Mouse (Mus musculus) megakaryocyte progenitor cell, adult 5-6 weeks (primary cell): ENCODE data around the gene Csmd2. TPM values are rescaled to one million over a fixed set of nuclear protein-coding genes. Genes with fewer than 3 reads are reported as not detected.

ENCODE experiments used
- ATAC-seq: replicated peaks from 2 replicates; pipeline ENCODE4 v1.8.0; 2016; ENCODE audit warnings: mild to moderate bottlenecking, moderate TSS enrichment, inconsistent platforms; ENCODE audit not compliant: poor library complexity
- total RNA-seq, 2 experiments: library from RNA; stranded (forward) in 1 of 2; stranded (reverse) in 1 of 2; fragments of 157-497, 149-512 nt in 1 of 2; fragments of 200-1000 nt in 1 of 2; gene quantifications; 2 replicates each; pipeline versions ENCODE4 v1.2.3 to v1.2.4; 2015 to 2017

The Csmd2 gene
- total RNA-seq, 2 experiments from 2014 or later: not detected

DNA sequence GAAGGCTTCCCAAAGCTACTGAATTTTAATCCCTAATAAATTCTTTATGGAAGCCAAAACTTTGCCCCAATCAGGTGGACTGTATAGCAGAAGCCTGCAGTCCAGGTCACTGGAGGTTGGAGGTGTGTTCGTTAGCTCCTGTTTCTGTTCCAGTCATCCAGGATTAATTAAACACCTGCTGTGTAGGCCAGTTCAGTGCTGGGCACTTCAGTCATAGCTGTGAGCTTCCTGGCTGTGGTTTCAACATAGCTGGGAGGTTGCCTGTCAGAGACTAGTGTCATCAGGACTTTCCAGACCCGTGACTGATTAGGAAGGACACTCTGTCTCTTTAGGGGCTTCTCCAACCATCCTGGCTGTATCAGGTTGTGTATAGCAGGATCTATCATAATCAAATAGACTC lies 337.9 kb downstream of the Csmd2 start:
- no peak for ATAC-seq

DNA sequence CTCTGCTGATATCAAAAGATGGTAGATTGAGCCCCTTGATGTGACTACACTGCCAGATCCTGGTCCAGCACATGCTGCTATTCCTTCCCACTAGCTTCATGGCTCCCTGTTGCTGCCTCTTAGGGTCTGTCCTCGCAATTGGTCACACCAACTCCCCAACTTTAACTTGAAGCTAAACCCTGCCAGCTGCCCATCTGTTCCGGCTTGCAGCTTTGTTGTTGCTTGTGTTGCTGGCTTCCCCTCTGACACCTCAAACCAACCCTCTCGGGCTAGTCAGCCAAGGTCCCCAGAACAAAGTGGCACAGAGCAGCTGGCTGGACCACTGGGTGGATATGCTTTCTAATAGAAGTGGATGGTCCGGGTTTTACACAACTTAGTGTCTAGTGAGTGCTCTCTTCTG lies 339.1 kb downstream of the Csmd2 start:
- no peak for ATAC-seq

DNA sequence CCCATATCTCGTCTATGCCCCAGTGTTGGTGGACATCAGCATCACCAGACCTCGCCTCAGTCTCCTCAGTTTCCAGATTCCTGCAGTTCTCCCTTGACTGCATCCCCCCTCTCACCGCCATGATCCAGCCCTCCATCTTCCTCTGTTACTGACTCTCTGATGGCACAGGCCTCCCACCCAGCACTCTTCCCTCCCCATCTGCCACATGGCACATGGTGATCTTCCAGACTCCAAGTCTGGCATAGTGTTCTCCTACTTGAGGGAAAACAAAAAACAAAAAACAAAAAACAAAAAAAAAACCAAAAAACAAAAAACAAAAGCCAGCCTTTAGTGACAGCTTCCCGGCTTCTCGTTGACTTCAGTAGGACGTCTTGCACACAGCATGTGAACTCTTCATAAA lies 339.8 kb downstream of the Csmd2 start:
- no peak for ATAC-seq

DNA sequence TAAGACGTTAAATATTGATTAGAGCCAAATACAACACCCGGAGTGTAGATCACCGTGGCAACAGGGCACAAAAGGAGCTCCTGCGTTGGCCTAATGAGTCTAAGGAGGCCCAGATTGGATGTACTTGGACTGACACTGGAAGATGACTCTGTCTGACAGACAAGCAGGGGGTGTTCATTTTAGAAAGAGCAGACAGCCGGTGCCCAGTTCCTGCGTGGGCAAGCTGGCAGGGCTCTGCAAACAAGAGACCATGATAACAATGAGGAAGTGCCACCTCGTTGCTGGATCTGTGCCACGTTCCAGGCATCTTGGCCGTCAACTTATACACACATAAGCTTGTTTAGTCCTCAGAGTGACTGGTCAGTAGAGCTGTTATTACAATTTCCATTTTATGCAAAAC lies 342.9 kb downstream of the Csmd2 start:
- ATAC-seq: no peak

DNA sequence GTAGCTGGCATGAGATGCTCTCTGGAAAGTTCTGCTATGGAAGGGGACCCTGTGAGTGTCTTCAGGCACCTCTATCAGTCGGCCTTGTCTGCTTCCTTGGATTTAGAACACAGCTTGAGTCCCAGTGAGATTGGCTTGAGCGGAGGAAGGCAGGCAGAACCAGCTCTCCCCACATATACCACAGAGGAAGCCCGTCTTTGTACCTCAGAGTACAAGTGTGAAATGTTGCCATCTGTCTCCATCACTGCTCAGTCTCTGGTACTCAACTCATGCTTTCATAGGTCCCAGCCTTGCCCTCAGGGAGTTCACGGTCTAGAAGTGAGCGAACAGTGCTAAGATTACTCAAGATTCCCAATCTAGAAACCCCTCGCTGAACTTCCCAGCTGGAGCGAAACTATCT lies 352.8 kb downstream of the Csmd2 start:
- ATAC-seq: no peak

DNA sequence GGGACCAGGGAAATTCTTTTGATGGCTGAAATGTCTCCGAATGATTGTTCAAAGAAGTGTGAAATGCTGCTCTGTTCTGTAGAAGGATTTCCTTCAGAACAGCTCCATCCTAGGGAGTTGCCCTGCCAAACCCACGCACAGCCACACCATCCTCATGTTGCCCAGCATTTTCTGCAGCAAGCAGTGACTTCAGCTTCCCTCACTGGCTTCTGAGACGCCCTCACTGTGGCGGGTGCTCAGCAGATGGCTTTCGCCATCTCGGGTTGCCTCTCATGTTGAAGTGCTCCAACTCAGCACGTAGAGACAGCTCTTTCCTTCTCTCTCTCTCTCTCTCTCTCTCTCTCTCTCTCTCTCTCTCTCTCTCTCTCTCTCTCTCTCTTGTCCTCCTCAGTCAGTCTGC lies 353.7 kb downstream of the Csmd2 start:
- no peak for ATAC-seq

DNA sequence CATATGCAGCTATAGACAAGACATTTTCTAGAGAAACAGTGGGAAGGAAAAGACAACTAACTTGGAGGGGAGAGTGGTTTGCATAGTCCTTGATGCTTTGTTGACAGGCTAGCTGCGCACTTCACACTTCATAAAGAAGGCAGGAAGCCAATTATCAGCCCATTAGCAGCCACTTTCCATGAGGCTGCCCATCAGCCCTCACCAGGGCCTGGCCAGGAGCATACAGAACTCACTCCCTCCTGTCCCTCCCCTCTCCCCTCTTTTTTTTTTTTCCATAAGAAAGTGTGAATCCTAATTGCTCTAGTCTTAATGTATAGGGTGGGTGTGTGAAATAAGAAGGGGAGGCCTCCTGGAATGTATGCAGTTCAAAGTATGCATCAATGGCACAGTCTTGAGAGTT lies 354.6 kb downstream of the Csmd2 start:
- no peak for ATAC-seq

DNA sequence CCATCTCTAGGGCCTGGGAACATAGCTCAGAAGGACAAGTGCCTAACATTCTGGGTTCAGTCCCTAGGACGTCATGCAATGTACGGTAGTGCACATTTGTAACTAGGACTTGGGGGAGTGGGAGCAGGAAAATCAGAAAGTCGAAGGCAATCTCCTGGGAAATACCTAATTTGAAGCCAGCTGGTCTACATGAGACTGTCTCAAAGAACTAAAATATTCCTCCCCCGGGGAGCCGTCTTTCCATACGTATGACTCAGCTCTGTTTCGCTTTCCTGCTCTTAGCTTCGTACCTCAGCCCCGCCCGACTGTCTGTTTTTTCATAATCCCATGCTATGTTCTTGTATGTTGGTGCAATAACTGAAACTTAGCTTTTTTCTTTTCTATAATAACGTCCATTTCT lies 371.1 kb downstream of the Csmd2 start:
- no peak for ATAC-seq

DNA sequence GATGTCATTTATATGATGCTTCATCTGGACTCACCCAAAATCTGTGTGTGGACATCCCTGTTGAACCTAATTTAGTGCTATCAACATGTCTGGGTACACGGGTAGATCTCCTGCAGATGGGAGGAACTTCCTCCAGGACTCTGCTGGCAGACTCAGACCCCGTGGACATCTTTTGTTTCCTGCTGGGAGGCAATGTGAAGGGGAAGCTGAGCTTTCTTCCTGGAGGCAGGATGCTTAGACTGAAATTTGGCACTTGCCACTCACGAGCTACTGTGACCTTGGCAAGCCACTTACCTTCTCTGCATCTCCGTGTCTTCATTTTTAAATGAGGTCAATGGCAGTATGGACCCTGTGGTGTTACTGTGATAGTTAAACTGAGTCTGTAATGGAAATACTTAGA lies 378.2 kb downstream of the Csmd2 start:
- no peak for ATAC-seq

DNA sequence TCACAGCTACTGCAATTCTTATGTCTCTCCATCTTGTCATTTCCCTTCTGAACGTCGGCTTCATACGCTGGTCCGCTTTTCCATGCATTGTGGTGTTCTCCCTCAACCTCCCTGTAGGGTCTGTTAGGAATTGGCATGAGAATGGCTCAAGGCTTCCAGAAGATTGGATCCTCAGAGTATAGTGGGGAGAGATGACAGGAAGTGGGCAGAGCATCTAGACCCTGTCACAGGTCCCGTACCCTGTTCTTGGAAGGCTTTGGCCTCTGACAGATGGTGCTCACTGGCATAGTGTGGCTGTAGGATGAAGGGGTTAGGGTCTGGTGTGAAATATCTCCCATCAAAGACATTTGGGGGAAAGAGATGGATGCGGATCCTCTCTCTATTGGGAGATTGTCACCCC lies 380.4 kb downstream of the Csmd2 start:
- ATAC-seq: no peak

DNA sequence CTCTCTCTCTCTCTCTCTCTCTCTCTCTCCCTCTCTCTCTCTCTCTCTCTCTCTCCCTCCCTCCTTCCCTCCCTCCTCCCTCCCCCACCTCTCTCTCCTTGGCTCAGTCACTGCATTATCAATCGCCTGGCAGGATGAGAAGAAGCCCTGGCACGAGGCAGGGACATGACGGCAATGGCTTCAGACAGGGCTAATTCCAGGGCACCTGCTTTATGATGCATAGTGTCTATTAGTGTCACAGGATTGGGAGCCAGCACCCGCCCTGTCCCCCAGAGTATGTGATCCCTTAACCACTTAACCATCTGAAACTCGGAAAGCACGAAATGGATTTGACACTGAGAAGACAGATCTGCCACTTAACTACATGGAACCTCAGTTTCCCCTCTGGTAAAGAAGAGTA lies 384.1 kb downstream of the Csmd2 start:
- ATAC-seq: no peak

DNA sequence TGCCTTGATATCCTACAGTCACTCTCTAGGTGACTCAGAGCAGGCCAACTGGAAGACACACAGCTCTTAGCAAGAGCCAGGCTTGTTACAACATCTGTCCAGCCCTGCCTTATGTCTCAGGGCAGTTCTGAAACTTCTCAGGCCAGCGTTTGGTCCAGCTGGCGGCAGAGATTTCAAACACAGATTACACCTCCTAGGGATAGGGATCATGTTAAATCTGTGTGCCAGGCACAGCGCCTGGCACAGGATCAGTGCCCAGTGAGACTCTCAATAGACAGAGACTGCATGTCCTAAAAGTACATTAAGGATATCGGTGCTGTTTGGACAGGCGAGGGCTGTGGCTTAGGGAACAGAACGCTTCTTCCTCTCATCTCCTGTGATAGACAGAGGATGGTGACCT lies 385.5 kb downstream of the Csmd2 start:
- ATAC-seq: no peak

DNA sequence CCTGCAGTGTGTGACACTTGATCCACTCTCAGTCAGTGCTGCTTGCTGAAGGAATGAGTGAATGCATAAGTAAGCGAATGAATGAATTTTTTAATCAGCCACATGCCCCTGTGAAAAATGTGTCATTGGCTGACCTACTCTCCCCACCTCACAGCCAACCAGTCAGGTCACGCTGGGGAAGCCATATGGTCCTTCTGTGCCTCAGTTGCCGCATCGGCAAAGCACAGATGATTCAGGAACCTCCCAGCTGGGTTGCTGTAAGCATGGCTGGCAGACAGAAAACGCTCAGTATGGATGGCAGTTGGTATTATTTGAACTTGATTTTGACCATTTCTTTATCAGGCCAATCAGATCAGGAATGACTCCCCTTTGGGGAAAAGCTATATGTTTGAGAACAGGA lies 386.4 kb downstream of the Csmd2 start:
- ATAC-seq: no peak

DNA sequence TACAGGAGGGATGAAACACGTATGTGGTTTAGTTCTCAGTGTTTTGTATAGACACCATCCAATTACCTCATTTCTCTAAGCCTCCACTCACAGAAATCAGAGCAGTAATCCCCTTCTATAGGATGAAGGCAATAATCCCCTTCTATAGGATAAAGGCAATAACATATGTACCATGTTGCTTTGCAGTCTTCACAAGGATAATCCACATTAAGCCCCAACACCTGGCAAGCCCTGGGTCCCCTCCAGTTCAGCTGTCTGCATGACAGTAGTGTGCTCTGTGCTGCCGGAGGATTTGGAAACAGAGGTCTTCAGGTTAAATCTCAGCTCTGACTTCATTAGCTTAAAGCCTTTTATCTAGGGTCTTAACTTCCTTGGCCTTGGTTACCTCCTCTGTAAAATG lies 391.3 kb downstream of the Csmd2 start:
- ATAC-seq: no peak

DNA sequence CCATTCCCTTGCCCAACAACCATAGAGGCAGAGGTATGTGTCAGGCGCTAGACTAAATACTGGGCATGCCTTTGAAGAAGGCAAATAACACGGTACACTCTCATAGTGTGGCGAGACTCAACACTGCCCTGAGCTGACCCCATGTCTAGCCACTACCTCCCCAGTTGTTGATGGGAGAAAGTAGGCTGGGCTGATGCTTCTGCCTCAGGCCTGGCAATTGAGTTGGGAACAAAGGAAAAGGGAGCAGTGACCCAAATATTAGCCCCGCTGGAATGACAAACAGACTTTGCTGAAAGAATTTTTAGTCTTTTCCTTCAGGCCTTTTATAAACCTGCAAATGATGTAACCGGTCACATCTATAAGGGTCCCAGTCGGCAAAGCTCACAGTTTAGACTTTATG lies 393.7 kb downstream of the Csmd2 start:
- no peak for ATAC-seq

DNA sequence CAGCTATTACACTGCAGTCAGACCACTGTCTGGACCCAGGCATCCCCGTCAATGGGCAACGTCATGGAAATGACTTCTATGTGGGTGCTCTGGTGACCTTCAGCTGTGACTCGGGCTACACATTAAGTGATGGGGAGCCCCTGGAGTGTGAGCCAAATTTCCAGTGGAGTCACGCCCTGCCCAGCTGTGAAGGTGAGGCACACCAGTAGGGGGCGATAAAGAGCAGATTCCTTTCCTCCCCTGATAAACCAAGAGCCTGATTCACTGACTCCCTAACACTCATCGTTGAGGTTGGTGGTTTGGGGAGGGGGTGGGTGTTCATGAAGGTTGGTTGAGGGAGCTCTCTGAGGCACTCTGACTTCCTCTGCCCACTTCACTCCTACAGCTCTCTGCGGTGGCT lies 396.1 kb downstream of the Csmd2 start:
- no peak for ATAC-seq

DNA sequence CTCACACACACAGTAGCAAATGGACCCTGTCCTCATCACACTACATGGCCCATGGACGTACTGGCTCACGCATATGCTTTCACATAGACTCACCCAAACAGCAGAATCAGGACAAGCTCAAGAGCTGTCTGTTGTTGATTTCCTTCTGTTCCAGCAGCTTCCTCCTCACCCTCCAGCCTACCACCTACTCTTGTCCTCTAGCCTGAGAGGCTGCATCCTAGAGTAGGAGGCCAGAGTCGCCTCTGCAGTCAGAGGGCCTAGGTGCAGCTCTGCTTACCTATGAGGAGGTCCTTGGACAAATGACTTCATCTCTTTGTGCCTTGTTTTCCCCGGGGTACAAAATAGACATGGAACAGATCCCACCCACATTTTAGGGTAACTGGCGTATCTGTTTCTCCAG lies 403.8 kb downstream of the Csmd2 start:
- ATAC-seq: no peak

DNA sequence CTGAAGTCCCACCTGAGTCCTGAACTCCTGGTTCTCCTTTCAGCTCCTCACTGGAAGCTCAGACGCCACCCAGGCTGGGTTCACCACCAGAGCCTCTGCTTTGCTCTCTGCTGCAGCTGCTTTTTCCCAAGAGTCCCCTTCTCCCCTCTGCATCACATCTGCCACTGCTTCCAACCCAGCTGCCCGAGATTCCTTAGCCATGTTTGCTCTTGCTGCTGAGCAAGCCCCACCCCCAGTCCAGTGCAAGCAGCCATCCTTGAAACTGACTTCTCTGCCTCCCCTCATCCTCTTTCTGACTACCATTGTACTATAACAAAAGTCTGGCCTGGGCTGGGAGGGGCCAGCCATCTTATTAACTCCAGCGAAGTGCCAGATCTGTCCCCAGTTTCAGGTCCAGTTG lies 404.6 kb downstream of the Csmd2 start:
- no peak for ATAC-seq

DNA sequence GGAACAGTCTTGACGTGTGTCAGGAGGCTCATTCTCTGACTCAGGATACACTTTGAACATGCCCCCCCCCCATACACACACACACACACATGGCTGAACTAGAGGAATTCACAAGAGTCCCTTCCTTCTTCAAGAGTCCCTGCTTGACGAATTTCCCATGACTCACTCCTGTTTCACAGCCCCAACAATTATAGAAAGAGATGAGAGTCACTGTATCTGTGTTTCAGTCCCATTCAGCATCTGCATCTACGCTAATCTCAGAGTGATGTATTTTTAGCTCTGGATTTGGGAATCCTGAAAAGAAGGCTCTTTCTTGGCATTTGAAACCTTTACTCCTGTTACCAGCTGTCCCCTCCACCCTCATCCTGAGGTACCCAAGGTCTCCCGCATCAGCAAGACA lies 406.2 kb downstream of the Csmd2 start:
- no peak for ATAC-seq

DNA sequence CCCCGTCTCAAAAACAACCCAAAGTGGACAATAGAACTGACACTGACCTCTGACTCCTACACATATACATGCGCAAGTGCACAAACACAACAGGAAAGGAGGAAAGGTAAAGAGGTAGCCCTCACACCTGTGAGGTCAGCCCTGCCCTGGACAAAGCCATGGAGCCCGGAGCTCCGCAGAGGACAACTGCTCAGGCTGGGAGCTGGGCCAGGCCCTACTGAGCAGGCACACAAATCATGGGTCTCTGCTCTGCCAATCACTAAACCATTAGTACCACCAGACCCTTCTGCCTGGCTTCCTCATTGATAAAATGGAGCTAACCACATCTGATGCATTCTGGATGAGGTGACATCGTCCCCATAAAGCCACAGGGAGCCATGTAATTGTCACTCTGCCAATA lies 409.0 kb downstream of the Csmd2 start:
- no peak for ATAC-seq

DNA sequence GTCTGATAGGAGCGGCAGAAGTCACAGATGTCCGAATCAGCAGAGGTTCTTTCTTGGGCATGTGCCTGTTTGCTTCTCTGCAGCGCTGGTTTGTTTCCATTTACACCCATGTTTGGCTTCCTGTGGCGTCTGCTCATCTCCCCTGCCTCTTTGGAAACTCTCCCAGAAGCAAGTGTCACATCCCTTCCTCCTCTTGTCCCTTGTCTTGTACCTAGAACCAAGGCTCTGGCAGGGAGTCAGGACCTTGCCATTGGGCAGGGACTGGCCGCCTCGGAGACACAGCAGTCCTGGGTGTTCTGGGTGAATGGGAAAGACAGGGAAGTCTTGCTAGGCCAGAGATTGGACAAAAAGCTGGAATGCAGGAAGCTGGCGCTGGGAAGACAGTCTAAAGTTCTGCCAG lies 410.1 kb downstream of the Csmd2 start:
- ATAC-seq: no peak

DNA sequence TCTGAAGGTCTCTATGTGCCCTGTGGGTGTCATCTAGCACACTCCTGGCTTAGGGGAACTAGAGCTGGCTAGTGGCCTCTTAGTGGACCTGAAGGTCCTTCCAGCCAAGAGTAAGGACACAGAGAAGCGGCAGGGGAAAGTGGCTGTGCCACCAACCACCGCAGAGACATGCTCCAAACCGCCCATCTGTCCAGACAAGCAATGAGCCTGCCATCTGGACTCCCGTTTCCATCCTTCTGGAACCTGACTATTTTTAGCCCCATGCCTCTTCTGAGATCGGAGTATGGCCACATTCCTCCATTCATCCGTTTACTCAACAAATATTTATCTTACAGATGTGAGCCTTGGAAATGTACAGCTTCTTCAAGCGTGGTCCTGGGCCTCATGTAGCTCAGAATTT lies 411.3 kb downstream of the Csmd2 start:
- ATAC-seq: no peak

DNA sequence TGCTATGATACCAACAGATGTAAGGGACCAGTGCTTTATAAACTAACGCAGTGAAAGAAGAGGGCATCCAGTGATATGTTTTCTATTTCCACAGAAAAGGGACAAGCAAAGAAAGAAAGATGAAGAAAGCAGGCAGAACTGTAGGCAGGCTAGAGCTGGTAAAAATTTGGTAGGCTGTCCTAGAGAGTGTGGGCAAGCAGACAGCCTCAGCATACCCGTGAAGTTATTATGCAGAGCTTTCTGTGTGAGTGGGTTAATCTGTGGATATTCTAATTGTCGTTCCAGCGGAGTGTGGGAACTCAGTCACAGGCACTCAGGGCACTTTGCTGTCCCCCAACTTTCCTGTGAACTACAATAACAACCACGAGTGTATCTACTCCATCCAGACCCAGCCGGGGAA lies 412.4 kb downstream of the Csmd2 start:
- no peak for ATAC-seq

DNA sequence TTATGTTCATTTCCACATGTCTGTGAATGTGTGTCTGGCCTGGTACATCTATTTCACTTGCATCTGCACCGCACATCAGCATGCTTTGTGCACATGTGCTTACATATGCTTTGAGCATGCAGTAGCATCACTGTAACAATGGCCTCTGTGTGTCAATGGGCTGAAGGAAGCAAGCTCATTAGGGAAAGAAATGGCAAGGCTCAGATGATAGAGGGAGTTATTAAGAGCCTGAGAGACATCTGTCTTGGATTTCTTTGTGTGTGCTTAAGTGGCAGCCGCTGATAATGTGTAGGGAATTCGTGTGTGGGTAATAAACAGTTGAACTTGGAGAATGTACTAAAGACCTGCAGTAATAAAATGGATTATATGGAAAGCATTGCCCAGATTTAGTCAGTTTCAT lies 413.9 kb downstream of the Csmd2 start:
- no peak for ATAC-seq
